Mouse (Mus musculus): ENCODE results near the gene Olfr656. TPM values are rescaled to one million over a fixed set of nuclear protein-coding genes. Genes with fewer than 3 reads are reported as not detected.

Gene Olfr656
- not detected in 2 replicates for polyA plus RNA-seq (2012; rRNA removed; ENCODE audit: low replicate concordance)

DNA sequence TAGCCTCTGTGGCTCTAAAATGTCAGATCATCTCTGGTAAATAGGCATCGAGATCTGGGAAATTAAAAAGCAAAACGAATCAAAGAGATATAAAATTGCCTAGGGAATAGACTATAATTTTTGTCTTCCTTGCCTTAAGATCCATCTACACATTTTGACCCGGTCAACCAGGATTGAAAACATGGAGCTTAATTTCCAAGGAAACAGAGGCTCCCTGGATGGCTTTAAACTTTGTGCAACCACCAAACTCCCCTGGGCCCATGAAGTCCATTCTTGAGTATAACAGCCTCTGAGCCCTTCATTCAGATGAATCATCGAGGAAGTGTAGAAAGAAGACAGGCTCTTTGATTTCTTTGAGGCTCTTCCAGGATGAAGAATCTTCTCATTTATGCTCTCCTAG is at the start of gene Olfr656:
TSS of gene Olfr656 (plus strand) at position 301 of the 400 bp plus-strand sequence.

DNA sequence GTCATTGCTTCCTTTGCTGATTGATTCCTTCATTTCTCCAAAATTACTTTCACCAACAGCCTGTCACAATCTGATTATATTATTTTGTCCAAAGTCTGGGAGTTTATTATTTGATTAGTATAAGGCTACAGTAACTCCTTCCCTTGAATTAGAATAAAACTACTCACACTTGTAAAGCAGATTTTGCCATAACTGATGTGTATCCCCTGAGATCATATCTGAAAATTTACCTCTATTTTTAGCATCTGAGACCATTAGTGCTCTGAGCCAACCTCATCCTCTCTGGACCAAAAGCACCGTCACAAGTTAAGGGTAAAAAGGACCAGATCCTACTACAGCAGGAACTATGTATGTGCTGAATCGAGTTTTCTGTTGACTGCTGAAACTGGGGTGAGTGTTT is 36.7 kb upstream of the Olfr656 start, which contains the start of gene Olfr653:
TSS of gene Olfr653 (plus strand) at position 301 of the 400 bp plus-strand sequence.

DNA sequence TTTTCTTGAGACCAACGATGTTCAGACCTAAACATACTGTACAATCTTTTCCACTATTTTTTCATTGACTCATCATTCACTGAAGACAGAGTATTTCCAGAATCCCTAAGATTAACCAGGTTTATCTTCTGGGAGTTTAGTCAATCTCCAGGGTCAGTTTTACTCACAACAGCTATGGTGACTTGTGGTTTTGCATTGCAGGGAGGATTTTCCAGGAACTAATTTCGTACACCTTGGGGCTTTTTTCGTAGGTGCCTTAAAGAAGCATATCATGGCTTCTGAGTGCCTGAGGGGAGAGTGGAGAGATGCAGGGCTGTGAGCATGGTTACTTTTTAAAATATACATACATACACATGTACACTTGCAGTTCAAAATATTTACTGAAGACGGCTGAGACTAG is 27.0 kb upstream of the Olfr656 start, which contains the start of gene Olfr654:
TSS of gene Olfr654 (plus strand) at position 301 of the 400 bp plus-strand sequence.

DNA sequence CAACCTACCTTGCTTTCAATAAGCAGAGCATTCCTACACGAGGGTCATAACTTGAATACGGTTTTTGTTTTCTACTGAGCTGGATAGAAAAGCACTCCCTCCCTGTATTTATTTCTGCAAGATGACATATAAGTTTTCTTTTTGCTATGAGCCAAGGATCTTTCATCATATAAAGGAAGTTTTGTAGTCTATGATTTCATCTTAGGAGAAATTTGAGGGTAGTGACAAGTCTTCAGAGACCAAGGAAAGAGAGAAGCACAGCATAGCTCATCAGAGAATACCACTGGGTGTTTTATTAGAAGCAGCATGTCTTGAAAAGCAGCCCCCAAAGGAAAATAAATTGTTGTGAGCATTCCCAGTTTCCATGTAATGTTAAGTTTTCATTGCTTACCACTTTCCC is 12.1 kb upstream of the Olfr656 start, which contains the start of gene Olfr655:
TSS of gene Olfr655 (minus strand) at position 101 of the 400 bp plus-strand sequence.

DNA sequence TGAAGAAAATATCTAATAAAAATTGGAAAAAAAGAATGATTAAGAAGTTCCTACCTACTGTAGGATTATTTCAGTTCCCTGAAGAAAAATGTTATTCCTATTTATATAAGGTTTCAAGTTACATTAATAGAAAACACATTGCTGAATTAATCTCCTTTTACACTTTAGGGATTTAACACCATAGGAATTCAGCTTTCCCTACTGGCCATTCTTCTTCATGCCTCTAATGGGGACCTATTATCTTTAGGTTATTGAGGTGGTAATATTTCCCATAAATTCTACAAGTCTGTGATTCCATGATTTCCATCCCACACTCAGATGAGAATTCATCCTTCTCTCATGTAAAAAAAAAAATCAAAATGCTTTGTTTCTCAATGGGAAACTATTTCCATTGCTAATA is 10.7 kb downstream of the Olfr656 start, which contains the start of gene Olfr657:
TSS of gene Olfr657 (plus strand) at position 301 of the 400 bp plus-strand sequence.

DNA sequence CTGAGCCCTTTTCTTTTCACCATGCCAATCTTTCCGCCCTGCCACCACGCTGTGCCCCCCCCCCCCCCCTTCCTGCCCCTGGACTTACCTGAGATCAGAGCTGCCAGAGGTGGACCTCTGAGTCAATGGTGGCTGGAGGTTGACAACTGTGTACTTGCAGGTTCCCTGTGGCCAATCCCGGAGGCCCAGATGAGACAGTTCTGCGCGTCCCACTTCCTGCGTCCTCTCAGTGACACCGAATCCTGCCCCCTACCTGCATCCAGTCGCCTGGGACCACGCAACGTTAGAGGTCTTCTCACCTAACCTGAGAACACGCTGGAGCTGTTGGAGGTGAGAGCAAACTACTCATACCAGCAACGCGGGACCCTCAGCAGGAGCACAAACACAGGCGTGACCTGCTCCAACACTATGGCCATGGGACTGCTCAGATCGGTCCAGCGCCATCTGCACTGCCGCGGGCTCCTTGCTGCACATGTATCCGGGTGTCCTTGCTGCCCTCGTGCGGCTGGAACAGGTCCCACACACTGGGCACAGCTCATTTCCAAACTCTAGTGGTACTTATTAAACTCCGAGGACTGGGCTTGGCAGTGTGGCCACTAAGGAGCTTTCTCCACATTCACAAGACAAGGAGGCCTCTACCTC is 33.2 kb downstream of the Olfr656 start, which contains the start of gene Olfr658:
TSS of gene Olfr658 (minus strand) at position 465 of the 642 bp plus-strand sequence.

DNA sequence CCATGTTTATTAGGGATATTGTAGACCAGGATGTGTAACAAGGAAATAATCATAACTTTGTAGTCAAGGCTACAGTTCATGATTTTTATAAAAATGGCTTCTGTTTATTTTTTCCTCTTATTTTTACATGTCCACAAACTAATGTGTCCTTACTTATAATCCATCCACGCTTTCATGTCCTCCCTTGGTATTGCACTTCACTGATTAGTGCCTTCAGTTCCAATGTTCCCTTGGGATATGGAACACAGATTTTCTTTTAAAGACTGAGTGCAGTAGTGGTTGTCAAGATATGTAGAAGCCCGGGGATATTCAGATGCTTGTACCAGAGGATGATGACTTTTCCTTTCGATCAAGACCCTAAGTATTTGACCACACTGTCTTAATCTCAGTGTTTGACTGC is 52.7 kb downstream of the Olfr656 start, which contains the start of gene Olfr659:
TSS of gene Olfr659 (plus strand) at position 301 of the 400 bp plus-strand sequence.

Other genes starting within 250 kb of the Olfr656 start
- gene Trim30b, start 244.1 kb upstream of the Olfr656 start, polyA plus RNA-seq (2012; rRNA removed; ENCODE audit: low replicate concordance) = 0.74 and 1.5 TPM in 2 replicates
- 0.27 and 0.29 TPM in 2 replicates for gene Trim30c, start 213.1 kb upstream of the Olfr656 start, polyA plus RNA-seq (2012; rRNA removed; ENCODE audit: low replicate concordance)
- gene Trim30a, start 148.8 kb upstream of the Olfr656 start, polyA plus RNA-seq (2012; rRNA removed; ENCODE audit: low replicate concordance) = 5.6 and 13.5 TPM in 2 replicates
- gene Trim30d, start 106.1 kb upstream of the Olfr656 start, polyA plus RNA-seq (2012; rRNA removed; ENCODE audit: low replicate concordance) = 2.2 and 8.1 TPM in 2 replicates
- gene Olfr651, start 63.8 kb upstream of the Olfr656 start, polyA plus RNA-seq (2012; rRNA removed; ENCODE audit: low replicate concordance) = not detected in 2 replicates
- not detected in 2 replicates for gene Olfr652, start 53.1 kb upstream of the Olfr656 start, polyA plus RNA-seq (2012; rRNA removed; ENCODE audit: low replicate concordance)
- gene Olfr653, start 36.6 kb upstream of the Olfr656 start, polyA plus RNA-seq (2012; rRNA removed; ENCODE audit: low replicate concordance) = not detected in 2 replicates
- gene Olfr654, start 26.9 kb upstream of the Olfr656 start, polyA plus RNA-seq (2012; rRNA removed; ENCODE audit: low replicate concordance) = not detected in 2 replicates
- gene Olfr655, start 12.2 kb upstream of the Olfr656 start, polyA plus RNA-seq (2012; rRNA removed; ENCODE audit: low replicate concordance) = not detected in 2 replicates
- gene Olfr657, start 10.8 kb downstream of the Olfr656 start, polyA plus RNA-seq (2012; rRNA removed; ENCODE audit: low replicate concordance) = not detected in 2 replicates
- gene Olfr658, start 33.4 kb downstream of the Olfr656 start, polyA plus RNA-seq (2012; rRNA removed; ENCODE audit: low replicate concordance) = not detected in 2 replicates
- gene Olfr659, start 52.8 kb downstream of the Olfr656 start, polyA plus RNA-seq (2012; rRNA removed; ENCODE audit: low replicate concordance) = not detected in 2 replicates
- not detected in 2 replicates for gene Olfr661, start 72.5 kb downstream of the Olfr656 start, polyA plus RNA-seq (2012; rRNA removed; ENCODE audit: low replicate concordance)
- not detected in 2 replicates for gene Usp17le, start 163.5 kb downstream of the Olfr656 start, polyA plus RNA-seq (2012; rRNA removed; ENCODE audit: low replicate concordance)
- not detected in 2 replicates for gene Usp17lb, start 228.6 kb downstream of the Olfr656 start, polyA plus RNA-seq (2012; rRNA removed; ENCODE audit: low replicate concordance)
- gene Usp17la, start 243.1 kb downstream of the Olfr656 start, polyA plus RNA-seq (2012; rRNA removed; ENCODE audit: low replicate concordance) = not detected in 2 replicates

All from mammary gland, adult 2 months (tissue).